Mouse (Mus musculus) heart, postnatal 10 days (tissue): ENCODE measurements around the gene Cubn. TPM values are rescaled to one million over a fixed set of nuclear protein-coding genes. Genes with fewer than 3 reads are reported as not detected.

ENCODE experiments used
- DNase-seq, 2 experiments: peaks; one replicate each; pipeline ENCODE4 v3.0.0; 2021
- intact Hi-C: fragments of 180-260 bp; cut with DNase I; formaldehyde crosslinking; loops from one replicate; pipeline ENCODE4 v1.15.1; 2025
- total RNA-seq, 2 experiments: library from RNA; stranded (reverse); gene quantifications; 2 replicates each; pipeline ENCODE4 v1.2.3; 2021

Gene Cubn
- total RNA-seq, 2 experiments from 2014 or later: 1.6 to 1.7 TPM

DNA sequence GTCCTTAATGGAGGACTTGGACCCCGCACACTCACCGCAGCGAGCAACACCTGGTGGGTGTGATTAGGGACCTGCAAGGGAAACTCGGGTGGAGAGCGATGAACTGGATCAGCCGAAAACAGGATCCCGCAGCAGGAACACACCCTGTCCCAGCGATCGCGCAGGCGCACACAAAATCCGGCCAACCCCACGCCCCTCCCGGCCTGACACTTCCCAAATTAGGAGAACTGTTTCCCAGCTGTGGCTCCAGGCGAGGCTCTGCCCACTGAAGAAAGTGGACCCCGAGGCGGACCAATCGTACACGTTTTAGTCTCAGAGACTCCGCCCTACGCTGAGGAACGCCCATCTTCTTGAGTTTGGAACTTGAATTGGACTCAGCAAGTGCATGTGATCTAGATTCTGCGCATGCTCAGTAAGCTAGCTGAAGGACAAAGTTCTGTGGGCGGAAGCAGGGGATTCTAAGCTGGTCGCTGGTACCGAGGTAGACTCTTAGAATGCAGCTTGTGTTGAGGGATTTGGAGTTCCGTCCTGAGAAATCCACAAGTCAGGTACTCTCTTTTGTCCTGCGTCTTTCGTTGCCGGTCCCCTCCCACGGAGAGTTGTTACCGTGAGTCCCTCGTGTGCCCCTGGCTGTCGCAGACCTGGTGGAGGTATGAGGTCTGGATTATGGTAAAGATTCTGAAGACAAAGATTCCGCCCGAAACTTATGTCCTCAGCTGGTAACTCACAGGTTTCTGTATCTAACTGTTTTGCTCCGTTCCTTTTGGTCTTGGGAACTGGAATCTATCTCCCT, 220.3 kb downstream of the Cubn start, which contains the start of gene Rsu1:
TSS of gene Rsu1 (minus strand) at position 251 of the 793 bp plus-strand sequence.
- peak; percentile 98 for DNase-seq
- intact Hi-C loops: loop anchor here (5.0 kb wide), 1 partner anchor 666 kb away; no protein-coding TSS in a partner anchor

DNA sequence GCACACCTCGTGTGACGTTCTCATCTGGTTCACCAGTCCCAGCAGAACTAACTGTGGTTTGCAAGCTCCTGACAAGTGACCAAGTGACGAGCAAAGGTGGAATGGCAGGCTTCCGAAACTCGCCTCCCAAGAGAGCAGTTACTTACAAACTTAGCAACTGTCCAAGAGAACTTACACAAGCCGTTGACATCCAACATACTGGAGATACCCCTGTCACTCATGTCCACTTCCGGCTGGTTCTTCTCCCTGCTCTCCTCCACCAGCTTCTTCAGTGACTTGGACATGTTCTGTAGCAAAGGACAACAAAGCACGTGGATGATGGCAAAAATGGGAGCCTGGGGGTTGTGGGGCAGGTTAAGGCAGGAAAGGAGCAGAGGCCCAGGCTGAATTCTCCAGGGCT, 220.9 kb downstream of the Cubn start:
- intact Hi-C loops: loop anchor here (5.0 kb wide), 1 partner anchor 667 kb away; no protein-coding TSS in a partner anchor

DNA sequence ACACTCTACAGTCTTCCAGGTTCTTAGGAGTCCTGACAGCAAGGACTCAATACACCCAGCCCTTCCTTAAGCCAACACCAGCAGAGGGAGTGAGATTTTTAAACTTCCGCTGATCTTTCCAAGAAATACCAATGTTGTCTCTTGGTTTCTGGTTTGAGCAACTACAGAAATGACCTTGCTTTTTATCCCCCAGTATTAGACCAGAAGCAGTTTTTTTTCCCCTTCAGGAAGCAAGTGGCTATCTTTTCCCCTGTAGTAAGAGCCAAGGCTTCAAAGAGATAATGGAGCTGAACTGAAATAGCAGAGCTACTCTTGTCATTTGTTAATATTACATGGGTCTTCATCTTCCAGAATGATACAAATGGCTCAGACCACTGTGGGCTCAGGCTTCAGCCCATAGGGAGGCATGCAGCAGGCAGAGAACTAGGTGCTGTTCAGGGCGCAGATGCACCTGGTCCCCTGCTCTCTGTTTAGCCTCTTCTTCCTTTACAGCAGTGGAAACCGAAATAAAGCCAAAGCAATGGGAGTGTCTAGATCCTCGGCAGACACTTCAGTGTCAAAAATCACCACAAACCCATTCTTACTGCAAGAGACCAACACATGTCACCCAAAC, 222.8 kb downstream of the Cubn start:
- DNase-seq: no peak
- intact Hi-C loops: loop anchor here (5.0 to 10.0 kb wide), 2 partner anchors 831 to 1264 kb away; no protein-coding TSS in a partner anchor

More for the DNA sequence above, 220.9 kb downstream of the Cubn start:
- DNase-seq: no peak

DNA sequence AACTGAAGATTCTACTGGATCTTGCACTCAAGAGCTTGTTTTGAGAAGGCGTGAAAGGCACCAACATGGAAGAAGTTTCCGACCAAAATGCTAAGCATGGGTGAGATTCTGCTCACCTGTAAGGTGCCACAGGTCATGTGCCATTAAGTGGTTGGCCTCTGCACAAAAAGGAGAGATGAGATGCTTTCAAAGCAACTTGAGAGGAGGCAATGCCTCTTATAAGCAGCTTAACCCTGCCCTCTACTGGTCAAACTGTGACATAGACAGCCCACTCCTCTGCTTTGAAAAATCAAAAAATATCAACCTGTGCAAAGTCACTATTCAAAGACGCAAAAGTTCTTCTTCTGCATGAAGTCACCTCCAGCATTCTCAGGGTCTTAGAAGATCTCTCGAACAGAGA, 226.7 kb downstream of the Cubn start:
- DNase-seq: peak; percentile 17 to 31
- intact Hi-C loops: loop anchor here (5.0 to 10.0 kb wide), 2 partner anchors 828 to 1260 kb away; no protein-coding TSS in a partner anchor

DNA sequence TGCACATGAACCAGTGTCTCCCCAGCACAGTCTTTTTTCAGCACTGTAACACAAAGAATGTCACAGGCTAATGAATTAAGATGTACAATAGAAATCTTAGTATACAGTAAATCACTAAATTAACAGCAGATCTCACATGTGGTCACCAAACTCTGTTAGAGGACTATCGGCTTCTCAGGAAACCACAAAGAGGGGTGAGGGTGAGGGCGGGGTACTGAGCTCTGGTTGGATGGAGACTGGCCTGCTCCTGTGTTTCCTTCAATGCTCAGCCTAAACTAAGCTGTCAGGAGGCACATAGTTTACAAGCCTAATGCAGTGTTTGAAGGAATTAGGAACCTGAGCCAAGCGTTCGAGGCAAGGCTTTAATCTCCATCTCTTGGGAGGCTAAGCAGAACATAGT, 228.5 kb downstream of the Cubn start:
- DNase-seq: no peak
- intact Hi-C loops: loop anchor here (10.0 kb wide), 1 partner anchor 1258 kb away; no protein-coding TSS in a partner anchor

DNA sequence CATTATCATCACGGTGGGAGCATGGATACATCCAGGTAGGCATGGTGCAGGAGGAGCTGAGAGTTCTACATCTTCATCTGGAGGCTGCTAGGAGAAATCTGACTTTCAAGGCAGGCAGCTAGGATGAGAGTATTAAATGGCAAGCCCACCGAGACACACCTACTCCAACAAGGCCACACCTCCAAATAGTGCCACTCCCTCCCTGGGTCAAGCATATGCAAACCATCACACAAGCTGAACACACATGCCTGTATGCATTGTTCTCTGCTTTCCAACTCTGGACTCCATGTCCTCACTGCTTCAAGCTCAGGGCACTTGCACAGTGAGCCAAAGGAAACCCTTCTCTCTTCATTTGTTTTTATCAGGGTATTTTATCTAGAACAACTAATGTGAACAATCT, 233.0 kb downstream of the Cubn start:
- DNase-seq: no peak

DNA sequence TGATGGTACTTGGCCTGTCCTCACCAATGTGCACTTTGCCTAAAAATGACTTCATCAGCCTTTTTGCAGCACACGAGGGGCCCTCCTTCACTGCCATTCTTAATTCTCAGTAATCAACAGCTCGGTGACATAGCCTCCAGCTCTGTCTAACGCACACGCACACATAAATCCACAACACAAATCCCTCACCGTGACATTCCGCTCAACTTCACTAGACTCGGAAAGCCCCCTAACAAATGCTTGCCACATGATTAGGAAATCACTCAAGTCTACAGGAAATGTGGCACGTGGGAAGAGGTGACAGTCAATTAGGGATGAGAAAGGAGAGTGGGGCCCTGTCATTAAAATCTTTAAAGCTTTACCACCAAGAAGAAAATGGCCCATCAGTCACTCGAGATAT, 250.9 kb downstream of the Cubn start:
- DNase-seq: no peak
- intact Hi-C loops: no loop called here

More for the DNA sequence above, 233.0 kb downstream of the Cubn start:
- intact Hi-C loops: no loop called here

DNA sequence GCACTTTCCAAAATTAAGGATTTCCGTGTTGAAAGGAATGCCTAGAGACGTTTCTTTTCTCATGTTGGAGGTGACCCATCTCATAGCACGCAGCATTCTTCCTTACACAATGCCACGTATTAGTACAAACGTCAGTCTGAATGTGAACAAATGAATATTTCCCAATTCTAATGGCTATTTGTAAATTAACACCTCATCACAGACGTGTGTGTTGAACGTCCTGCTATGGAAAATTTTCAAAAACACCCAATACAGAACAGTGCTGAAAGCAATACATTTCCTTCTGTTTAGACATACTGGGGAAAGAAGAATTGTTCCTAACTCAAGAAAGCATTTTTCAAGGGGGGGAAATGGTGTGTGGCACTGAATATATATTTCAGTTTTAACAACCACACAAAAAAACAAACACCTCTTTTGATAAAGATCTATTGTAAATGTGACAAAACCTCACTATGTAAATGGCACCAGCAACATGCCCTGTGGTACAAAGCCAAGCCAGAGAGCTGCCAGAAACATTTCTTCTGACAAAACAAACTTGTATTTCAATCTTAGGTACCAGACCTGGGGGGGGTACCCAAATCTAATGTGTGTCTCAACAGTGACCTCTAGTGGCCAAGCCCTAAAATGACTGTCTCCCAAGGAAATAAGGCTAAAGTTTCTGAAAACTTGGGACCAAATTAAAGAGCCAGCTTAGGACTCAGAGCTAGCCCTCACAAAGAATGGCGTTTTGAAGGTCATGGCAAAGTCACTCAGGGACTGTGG, 254.3 kb downstream of the Cubn start:
- DNase-seq: peak; percentile 66 to 80
- intact Hi-C loops: loop anchor here (1.0 to 10.0 kb wide), 5 partner anchors 230 to 1233 kb away; partner anchors contain the start of gene Pter

DNA sequence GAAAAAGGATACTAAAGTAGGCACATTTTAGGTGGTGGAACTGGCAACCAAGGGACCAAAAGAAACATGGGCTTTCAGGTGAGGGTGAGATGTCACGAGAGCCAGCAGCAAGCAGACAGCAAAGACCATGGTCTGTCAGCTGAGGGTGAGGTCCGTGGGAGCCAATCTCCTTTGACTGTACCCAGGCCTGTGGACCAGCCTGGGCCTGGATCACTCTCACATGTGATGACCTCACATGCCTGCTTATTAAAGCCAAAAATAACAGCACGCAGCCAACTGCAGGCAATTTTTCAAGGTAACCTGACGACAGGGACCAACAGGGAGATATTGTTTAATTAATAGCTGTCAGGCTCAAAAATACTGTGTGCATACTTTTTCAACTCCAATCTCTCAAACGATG, 255.9 kb downstream of the Cubn start:
- DNase-seq: peak; percentile 53 to 68
- intact Hi-C loops: loop anchor here (5.0 to 10.0 kb wide), 4 partner anchors 228 to 1231 kb away; partner anchors contain the start of gene Pter

DNA sequence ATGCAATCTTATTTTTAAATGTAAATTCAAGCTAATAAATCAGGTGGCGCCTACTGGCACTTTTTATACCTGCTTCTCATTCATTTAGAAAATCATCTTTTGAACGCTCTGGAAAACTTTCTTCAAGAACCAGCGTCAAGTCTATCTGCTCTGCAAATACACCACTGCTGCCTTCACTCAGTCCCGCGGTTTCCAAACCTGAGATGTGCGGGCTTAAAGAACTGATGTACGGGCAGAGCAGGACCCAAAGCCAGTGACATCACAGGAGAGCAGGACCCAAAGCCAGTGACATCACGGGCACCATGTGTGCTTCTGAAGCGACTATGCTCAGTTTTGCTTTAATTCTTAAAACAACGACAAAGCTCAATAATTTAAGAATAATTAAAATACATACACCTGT, 256.8 kb downstream of the Cubn start:
- DNase-seq: no peak

DNA sequence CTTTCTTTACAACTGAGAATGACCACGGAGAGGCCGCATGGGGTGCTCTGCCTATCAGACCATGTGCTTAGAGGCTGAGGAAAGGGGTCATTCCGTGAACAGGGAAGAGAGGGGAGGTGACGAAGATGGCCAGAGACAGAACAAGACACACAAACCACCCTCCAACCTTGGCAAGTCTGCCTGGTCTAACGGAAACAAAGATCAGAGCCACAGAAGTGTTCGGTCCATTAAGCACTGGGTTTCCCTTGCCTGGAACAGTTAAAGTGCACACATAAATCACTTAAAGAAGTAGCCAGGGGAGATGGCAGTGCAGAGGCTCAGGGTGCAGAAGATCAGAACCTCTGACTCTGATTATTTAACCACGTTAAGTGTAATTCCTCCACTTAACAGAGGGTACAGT, 257.7 kb downstream of the Cubn start:
- intact Hi-C loops: loop anchor here (10.0 kb wide), 2 partner anchors 309 to 1229 kb away; partner anchors contain the start of gene Pter
- DNase-seq: no peak

More for the DNA sequence above, 256.8 kb downstream of the Cubn start:
- intact Hi-C loops: loop anchor here (5.0 to 10.0 kb wide), 4 partner anchors 227 to 1230 kb away; partner anchors contain the start of gene Pter

DNA sequence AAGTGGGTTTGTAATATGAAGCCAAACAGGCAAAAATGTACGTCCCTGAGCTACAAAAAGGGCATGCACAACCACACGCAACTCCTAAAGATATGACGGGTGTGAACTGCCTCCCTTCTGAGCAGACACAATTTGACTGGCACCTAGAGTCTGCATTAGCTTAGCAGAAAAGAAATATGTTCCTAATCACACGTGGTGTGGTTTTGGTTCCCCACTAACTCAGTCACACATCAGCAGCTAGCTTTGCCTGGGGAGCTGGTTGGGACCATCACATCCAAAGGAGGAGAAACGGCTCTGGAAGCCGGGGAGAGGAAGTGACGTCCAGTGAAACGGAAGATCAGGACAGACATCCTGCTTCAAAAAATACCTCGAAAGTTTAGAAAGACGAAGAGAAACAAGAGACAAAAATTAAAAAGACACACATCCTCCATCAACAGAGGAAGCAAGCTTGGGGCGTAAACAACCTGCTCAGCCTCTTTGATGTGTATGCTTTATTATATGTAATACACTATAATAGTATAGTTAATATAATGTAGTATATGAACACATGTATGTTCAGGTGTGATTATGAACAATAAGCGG, 258.3 kb downstream of the Cubn start:
- no peak for DNase-seq
- intact Hi-C loops: loop anchor here (10.0 kb wide), 2 partner anchors 309 to 1229 kb away; partner anchors contain the start of gene Pter

DNA sequence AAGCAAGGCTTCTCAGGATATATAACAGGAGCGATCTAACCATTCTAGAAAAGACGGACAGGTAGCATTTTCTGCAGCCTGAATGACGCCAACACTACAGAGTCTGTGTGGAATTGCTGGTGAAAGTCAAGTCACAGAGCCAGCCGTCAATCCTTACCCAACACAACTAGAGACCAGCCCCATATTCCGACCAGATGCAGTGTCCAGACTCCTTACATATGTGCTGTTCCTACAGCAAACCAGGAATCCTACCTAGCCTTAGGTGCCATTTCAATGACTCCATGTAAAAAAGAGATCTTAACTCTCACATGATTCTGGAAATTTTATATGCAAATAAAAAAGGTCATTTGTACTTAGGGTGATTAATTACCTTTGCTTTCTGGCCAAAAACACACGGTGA, 259.3 kb downstream of the Cubn start:
- intact Hi-C loops: loop anchor here (10.0 kb wide), 2 partner anchors 308 to 1228 kb away; partner anchors contain the start of gene Pter
- DNase-seq: no peak

DNA sequence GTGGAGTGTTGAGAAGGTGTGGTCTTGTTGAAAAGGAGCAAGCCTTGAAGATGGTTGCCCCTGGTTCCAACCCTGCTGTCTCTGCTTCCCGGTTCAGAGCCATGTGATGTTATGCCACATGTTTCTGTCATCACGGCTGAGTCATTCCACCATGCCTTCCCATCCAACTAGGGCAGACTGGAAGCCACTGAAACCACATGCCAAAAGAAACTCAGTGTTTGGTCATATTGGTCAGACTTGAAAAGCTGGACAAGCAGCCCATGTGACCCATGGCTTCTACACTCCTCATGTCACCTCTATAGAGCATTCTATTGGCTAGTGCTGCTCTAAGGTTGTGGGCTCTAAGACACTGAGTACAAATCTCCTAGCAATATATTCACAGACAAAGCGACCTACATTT, 261.9 kb downstream of the Cubn start:
- intact Hi-C loops: loop anchor here (10.0 kb wide), 2 partner anchors 305 to 1225 kb away; partner anchors contain the start of gene Pter
- DNase-seq: no peak

Other genes with a start within 250 kb of the Cubn start
- 100 to 1,000 TPM in 1 of 2 experiments, 10 to 100 TPM in 1; 98.4 to 102 TPM for gene Rsu1, start 220.4 kb downstream of the Cubn start, total RNA-seq
- gene Trdmt1, start 52.9 kb upstream of the Cubn start, total RNA-seq: 10 to 100 TPM in 1 of 2 experiments, 1 to 10 TPM in 1; 9.4 to 11.1 TPM
- 100 to 1,000 TPM; 921 to 996 TPM for gene Vim, start 82.1 kb upstream of the Cubn start, total RNA-seq